Mouse (Mus musculus) cerebellum, adult 11 months (tissue): Measurements from ENCODE around the gene Dynlt3.
A peak's percentile ranks its signal among the peaks of the same experiment; 100 is the strongest.
"Not testable (repeated sequence)": the region's sequence is repeated elsewhere in the genome, so short reads cannot be mapped to it uniquely, and the experiment has no call there.

Source experiments
- DNase-seq: peaks from one replicate; pipeline ENCODE4 v3.0.0; 2022

The Dynlt3 gene

GRCm38 (mm10) chrX:9662391-9663111, at the start of gene Dynlt3:
TSS of gene Dynlt3 (minus strand) at chrX:9663003.
- DNase-seq, result peak; percentile 72

GRCm38 (mm10) chrX:9699815-9700214, 37.0 kb upstream of the Dynlt3 start:
- DNase-seq, result no peak

- no peak for DNase-seq
These were observed 33.2 kb upstream of the Dynlt3 start for GRCm38 (mm10) chrX:9695997-9696396.

- DNase-seq, result no peak
These were observed 9.2 kb upstream of the Dynlt3 start for GRCm38 (mm10) chrX:9672040-9672439.

GRCm38 (mm10) chrX:9671418-9671817, 8.6 kb upstream of the Dynlt3 start:
- DNase-seq, result no peak

GRCm38 (mm10) chrX:9652806-9653205, 10.0 kb downstream of the Dynlt3 start:
- peak; percentile 6 for DNase-seq

GRCm38 (mm10) chrX:9640594-9640993, 22.2 kb downstream of the Dynlt3 start:
- not testable (repeated sequence) for DNase-seq

- DNase-seq, result not testable (repeated sequence)
These were observed 22.7 kb downstream of the Dynlt3 start for GRCm38 (mm10) chrX:9640126-9640525.
